Mouse (Mus musculus) thymus, postnatal 4 days (tissue): Measurements from ENCODE around the gene Stk39.

Source experiments
- DNase-seq: peaks from one replicate; pipeline ENCODE4 v3.0.0; 2021

Gene Stk39

DNA sequence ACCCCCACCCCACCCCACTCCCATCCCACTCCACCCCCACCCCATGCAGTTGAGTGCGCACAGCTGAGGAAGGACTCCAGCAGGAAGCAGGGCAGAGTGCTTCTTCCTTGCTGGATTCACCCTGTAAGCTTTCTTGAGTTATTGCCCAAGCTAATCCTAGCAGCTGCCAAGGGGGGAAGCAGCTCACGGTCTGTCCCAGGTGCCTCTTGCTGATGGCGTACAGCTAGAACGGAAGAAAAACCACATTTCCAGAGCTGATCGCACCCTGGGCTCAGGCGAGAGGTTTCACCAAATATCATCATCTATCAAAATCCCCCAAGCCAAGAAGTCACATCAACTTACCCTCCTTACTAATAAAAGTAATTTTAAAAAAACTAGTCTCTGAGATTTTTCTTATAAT, 90.9 kb downstream of the Stk39 start:
- peak; percentile 51 for DNase-seq

DNA sequence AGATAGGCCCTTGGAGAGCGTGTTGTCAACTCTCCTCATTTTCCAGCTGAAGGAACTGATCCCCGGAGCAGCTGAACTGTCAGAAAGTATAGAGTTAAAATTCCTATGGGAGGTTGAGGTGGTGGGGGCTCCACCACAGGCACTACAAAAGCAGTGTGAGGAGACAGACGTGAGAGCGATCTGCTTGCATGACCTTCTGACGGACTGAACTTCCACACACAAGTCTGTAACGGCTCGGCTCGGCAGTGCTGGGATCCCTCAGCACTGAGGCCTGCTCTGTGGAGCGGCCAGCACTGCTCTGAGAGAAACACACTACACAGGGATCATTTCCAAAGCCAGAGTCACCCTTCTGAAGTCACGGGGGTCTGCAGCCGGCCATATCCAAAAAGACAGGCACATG, 92.4 kb downstream of the Stk39 start:
- DNase-seq, result no peak

DNA sequence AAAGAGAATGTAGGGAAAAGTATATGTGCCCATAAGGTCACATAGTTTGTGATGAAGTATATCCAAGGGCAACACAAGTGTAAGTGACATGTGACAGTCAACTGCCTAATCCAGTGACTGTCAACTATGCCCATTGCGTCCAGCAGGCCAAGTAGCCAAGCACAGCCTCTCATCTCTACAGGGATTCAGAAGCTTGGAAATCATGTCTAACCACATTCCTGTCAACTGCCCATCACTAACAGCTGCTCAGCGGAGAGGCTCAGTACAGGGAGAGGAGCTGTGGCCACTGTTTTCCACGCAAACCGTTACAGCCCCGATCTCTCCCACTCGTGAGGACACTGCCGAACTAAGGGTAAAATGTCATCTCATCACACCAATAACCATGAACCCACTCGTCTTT, 93.7 kb downstream of the Stk39 start:
- no peak for DNase-seq

DNA sequence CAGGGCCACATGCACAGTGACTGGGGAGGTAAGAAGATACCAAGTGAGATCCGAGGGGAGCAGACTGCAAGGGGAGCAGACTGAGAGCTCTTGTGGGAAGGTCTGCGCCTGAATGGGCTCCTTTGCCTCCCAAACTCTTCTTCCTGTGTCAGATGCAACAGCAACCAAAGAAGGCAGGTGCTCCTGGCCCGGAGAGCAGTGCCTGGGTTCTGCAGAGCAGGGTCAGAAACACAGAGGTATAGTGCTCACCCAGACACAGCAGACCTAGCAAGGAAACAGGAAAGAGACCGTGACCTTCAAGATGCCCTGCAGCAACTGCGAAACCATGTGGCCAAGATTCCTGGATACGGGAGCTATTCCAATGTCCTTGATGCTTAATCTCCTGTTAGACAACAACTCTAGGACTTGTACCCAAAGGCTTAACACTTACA, 94.8 kb downstream of the Stk39 start:
- no peak for DNase-seq

DNA sequence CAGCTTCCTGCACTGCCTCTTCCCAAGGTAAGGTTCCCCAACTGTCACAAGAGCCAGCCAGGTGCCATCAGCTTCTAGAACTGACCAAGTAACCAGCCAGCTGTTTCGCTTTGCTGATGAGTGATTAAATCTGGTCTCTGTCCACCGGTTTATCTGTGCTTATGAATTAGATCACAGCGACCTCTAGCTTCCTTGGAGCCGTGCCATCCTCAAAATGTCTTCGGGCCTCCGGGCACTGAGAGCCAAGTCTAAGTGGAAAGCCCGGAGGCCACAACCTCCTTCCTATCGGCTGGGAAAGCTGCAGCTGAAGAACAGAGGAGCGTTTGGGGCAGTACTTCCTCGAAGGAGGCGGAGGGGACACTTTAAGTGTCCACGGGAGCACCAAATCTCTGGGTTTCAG, 95.4 kb downstream of the Stk39 start:
- no peak for DNase-seq

DNA sequence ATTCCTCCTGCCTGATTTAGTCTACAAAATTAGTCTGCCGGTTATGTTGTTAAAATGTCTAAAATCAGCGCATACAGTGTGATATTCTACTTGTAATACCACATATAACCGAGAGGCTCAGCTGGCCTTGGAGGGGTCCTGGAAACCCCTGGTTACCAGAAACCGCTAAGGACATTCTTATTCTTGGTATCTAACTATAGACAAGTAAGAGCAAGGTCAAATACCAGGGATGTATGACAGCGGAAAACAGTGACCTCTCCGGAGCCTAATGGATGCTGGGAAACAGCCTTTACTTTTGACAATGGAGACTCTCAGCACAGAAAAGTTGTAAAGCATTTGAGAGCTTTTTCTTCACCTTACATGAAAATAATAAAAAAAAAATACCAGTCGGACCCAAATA, 97.9 kb downstream of the Stk39 start:
- no peak for DNase-seq

DNA sequence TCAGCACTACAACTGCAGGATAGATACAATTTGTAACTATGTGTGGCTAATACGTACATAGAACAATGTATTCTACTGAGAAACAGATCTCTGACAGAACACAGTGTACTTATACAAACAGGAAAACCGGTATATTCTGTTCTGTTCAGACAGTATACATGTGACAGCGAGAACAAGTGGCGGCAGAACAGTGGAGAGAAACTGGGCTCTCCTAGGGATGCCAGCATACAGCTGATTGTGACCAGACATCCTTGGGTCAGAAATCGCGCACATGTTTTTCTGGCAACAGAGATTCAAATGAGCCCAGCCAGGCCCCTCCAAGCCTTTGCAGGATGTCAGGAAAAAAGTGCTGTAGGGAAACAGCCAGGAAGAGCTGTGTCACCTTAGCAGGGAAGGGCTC, 100.2 kb downstream of the Stk39 start:
- no peak for DNase-seq

DNA sequence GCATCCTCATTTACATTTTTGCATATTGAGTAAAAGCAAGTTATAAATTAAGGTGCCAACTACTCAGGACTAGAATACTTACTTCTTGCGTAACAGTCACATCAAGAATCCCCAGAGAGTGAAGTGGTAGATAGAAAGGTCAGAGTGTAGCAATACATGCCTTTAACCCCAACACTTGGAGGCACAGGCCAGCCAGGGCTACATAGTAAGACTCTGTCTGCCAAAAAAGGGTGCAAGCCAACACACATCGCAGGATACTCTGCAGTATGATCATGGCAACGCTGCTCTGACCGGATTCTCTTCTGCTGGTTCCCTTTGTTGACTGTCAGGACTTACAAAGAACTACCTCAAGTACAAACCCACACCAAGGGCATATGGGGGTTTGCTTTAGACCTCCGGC, 101.7 kb downstream of the Stk39 start:
- no peak for DNase-seq

DNA sequence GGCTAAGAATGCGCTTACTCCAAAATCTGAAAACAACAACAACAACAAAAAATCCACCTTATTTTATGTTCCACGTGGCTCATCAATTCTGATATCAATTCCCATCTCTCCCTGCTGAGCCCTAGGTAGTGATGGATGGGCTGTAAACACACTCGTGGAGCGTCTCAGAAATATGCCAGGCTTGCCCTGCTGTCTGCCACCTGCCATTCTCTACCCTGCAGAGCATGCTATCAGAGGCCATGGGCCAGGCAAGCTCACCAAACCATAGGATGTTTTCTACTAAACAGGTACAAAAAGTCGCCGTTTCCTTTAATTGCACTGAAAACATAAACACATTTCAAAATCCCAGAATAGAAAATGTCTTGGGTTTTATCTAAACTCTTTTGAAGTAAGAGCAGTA, 103.0 kb downstream of the Stk39 start:
- no peak for DNase-seq

DNA sequence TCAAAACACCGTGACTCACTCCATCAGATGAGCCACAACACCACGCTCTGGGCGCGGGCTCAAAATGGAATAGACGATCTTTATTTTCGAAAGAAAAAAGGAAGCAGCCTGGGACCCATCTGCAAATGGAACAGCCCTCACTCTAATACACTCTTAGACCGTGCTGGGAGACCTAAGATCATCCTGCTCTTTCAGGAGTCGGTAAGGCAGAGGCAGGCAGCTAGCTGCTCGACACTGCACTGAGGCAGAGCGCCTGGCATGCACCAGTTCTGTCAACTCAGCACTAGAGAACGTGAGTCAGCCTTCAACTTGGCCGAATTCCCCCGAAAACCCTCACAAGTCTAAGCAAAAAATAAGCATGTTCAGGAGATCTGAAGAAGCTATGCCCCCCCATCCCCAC, 104.1 kb downstream of the Stk39 start:
- no peak for DNase-seq

DNA sequence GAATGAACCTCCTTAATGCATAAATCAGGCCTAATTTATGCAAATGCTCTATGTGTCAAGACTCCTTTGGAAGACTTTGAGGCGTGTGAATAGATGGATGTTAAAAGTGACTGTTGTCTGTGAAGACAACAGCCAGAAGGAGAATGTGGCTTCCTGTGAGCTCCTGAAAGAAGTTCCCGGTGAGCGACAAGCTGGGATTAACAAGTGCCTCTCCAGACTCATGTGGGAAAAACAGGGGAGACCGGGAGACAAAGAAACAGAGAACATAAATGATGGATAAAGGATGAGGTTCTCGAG, 105.2 kb downstream of the Stk39 start:
- DNase-seq, result no peak

DNA sequence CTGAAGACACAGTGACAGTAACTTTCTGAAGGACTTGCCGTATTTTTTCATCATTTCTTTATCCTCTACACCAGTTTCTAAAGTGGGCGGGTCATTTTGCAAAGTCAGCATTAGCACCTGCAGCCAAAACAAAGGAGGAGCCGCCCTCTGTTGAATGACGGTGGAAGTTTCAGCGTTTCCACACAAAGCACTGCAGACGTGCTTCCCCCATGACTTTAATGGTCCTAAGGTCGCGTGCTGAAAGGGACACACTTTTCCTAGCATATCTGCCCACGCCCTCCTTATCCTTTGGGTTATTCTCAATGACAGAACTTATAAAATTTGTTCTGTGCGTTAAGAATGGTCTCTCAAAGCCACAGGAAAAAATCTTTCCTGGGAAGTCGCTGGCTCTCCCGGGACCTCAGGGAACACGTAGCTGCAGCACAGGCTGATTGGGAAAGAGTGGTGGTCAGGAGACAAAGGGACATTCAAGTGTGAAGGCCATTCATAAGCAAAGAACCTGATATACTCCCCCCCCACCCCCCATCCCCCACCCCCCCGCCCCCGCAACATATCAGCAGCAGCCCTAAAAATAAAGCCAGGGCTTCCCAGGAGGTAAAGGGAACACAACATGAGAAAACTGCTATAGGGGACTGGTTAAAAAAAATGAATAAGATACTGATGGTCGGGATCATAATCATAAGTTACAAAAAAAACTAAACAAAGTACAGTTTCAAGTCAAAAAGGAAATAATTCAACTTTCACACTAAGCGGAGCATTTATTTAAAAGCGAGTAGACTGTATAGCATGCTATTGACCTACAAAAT, 105.8 kb downstream of the Stk39 start:
- DNase-seq, result peak; percentile 58

DNA sequence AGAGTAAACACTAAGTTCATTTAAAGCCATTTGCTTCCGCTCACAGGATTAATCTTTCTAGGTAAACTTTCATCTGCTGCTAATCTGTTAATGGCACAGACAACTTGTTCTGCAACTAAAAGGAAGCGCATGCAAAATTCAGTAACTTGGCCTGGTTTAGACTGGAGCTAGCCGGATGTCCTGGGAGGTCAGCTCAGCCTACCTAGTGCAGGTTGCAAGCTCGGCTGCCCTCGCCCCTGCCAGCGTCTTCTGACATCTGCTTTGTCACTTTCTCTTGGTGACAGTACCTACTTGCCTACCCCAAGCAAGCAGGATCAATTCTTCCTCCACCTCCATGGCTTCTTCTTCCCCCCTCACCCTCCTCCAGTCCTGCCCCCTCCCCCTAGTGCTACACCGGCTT, 106.6 kb downstream of the Stk39 start:
- DNase-seq, result no peak

DNA sequence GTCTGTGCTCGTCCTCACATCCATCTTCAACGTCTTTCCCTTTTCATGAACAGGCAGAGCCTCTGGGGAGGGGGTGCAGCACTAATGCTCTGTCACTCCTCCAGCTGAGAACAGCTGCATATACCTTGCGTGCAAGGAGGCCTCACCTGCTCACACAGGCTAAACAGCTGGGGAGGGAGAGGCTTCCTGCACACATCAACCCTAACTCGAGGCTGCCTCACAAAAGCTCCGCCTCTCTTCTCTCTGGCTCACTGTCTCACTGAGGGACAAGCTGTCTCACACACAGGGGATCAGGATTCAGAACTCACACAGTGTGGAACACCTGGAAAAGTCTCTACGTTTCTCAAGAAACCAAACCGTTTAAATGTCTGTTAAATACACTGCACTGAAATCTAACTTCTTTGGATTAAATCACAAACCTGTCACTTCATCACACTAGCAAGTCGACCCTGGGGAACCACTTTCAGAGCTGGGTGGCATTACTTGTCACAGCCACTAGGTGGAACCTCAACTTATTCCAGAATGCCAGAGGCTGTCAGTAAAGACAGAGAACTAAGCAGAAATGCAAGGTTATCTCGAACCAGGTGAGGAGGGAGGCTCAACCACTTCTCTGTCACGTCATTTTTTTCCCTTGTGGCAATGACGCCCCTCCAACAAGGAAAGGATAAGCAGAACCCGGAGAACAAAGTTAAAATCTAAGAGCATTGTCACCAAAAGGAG, 107.7 kb downstream of the Stk39 start:
- DNase-seq, result peak; percentile 65

DNA sequence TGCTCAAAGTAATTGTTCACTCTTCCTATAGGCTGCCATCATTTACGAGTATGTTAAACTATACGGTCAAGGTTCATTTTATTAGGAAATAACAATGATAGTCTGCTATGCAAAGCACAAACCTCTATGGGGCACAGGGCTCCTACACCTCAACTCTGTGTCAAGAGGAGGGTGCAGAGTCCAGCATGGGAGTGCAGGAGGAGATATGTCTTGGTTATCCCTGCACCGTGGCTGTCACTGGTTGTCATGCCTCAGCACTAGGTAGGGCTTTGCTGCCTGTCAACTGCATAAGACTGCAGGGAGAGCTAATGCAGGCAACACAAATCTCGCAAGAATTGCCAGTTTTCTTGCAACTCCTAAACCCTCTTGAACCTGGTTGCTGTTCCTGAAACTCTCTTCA, 108.9 kb downstream of the Stk39 start:
- no peak for DNase-seq

DNA sequence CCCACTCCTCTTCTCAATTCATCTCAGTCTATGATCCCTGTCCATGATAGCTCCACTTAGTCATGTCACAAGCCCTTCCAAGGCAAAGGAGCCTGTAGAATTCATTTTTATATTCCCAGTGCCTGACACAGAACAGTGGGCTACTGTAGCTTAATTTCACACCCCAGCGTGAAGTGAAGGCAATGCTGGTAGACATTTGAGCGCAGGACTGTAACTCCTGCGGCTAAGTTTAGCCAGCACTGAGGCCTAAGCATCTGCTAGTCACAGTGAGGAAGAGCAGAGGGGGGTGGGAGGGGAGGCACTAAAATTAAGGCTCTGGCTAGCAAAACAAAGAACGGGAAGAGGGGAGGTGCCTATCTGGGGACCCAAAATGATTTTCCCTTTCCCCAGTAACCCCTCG, 110.4 kb downstream of the Stk39 start:
- DNase-seq, result no peak

DNA sequence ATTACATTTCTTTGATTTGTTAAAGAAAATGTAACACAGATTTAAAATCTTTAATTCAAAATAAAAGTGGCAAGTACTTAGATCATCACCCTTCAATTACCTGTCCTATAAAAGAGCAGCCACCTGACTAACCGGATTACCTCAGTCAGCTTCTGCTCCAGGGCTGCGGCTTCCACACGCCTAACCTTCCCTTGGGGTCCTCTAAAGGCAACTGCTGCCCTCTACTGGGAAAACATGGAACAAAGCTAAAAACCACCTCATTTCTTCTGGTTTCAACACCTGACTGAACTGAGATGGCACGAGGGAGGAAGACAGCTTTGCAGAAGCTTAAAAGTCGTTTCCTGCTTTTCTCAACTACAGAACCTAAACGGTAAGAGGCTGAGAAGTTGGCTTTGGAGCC, 121.4 kb downstream of the Stk39 start:
- peak; percentile 68 for DNase-seq

DNA sequence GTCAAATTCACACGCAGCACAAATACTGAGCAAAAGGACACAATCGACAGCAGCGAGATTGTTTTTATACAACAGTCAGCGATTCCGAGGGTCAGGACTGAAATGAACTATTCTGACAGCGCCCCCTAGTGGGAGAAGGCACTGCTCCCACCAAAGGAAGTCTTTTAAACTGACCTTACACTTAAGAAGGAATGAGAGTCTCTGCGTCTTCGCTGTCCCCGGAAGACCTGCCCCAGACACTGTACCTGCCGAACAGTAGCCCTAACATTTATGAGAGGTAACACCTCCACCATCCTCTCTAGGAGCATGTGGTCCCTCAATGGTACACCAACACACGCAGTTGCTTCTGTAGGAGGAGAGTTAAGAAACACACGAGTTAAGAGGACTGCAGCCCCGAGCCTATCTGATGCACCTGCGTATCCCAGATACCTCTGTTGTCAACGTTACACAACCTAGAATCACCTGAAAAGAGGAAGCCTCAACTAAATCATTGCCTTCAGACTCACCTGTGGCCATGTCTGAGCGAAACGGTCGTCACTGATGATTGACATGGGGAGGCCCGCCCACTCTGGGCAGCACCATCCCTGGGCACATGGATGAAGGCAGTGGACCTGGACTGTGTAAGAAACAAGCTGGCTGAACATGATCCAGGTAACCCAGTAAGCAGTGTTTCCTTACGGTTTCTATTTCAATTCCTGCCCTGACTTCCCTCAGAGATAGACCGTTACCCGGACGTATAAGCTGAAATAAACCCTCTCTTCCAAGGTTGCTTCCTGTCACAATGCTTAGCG, 122.3 kb downstream of the Stk39 start:
- DNase-seq, result peak; percentile 85

DNA sequence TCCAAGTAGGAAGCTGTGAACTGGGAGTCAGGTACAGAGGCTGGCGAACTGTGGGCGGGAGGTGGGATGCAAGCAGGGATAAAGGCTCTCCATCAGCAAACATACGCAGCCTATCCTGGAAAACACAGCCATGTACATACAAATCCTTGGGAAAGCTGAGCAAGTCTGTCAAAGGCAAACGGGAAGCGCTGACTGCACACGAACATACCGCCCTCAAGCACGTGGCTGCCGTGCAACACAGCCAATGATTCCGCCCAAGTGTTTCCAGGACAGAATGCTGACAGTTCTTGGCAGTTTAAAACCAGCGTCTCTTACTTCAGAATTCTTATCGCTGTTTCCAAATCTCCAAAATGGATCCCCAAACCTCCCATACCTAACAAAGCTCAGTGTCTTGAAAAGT, 123.1 kb downstream of the Stk39 start:
- DNase-seq, result no peak

DNA sequence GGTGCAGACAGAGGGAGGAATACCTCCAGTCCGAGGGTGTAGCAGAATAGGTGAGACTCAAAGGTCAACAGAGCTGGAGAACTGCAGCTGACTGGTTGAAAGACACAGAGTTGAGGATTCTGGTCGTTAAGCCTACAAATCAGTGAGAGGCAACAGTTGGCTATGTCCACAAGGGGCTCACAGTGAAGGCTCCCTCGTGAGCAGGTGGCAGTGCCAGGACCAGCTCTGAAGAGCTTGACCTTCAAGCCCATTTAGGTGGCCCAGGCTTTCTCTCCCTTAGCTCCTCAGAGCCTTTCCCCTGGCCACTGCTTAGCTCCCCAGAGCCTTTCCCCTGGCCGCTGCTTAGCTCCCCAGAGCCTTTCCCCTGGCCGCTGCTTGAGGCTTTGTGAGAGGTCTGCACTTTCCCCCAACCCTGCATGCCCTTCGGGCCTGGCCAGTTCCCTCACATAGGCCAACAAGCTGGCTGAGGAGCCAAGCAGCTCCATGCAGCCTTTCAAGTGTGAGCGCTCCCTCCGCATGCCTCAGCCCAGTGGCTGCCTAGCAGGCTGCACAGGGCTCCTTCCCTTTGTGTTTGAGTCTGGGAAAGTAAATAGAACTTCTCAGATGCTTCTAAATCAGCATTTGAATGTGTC, 125.3 kb downstream of the Stk39 start:
- no peak for DNase-seq

DNA sequence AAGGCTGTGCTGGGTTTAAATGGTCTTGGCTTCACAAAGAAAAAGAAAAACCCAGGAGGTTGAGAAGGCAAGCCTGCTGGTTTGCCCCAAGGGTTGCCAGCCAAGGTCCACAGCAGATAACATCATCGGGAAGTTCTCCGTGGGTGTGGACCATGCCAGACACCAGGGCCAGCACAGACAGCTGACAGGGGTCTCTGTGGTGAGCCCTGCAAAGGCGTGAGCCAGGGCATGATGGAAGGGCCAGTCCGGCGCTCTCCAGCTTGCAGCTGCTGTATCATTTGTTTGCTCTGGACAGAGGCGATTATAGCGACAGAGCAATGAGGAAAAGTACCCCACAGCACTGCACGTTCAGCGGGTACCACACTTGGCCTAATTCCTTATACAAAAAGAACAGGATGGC, 126.8 kb downstream of the Stk39 start:
- no peak for DNase-seq

DNA sequence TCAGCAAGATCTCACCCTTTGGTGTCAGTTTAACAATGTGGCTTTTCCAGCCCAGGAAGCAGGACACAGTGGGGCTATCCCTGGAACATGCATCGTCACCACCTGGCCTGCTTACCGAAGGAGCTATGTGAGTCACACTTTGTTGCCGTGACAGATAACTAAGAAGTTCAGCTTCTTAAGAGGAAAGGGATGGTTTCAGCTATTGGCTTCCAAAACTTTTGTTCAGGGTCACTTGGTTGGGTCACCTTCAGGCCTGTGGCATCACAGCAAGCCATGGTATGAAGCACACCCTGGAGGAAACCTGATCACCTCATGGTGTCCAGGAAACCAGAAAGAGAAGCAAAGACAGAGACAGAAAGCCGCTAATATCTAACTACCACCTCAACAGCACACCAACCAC, 128.3 kb downstream of the Stk39 start:
- no peak for DNase-seq

DNA sequence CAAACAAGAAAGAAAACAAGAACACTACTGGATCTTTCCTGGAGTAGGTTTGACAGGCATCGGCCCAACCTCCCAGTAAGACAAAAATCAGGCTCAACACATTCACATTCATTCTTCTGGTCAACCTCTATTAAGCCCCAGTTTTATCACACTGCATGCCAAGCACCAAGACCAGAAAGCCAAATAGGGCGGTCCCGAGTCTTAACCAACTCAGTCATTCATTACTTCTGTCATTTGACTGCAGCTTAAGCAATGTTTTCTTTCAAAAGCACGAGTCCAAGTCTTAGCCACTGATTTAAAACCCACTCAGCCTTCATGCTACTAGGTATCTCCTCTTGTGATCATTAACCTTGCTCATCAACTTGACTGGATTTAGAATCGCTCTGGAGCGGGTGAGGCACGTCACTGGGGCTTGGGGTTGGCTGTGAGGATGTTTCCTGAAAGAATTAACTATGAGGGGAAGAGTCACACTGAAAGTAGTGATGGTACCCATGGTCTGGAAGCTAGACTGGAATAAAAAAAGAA, 129.9 kb downstream of the Stk39 start:
- DNase-seq, result no peak
